Mouse (Mus musculus) embryonic facial prominence, embryonic 14.5 days (tissue): Measurements from ENCODE around the gene Plk5. TPM values are rescaled to one million over a fixed set of nuclear protein-coding genes. Genes with fewer than 3 reads are reported as not detected.

Experiments
- ATAC-seq: fragments of 200-750 bp; cut with Nextera tagmentation; 2 replicates; pipeline ENCODE4 v1.8.0; 2017; ENCODE audit warnings: low read depth, moderate number of reproducible peaks, moderate TSS enrichment
- DNase-seq: peaks from one replicate; pipeline ENCODE4 v3.0.0-alpha.2; 2015; ENCODE audit warnings: low spot score
- H3K27ac ChIP-seq: fragments of 300-500 bp; sonication (generic); replicated peaks from 2 replicates; pipeline ENCODE4 v1.5.1; 2014; ENCODE audit warnings: low read depth, mild to moderate bottlenecking, low read length, moderate library complexity
- H3K27me3 ChIP-seq: fragments of 300-500 bp; sonication (generic); replicated peaks from 2 replicates; pipeline ENCODE4 v1.6.1; 2014; ENCODE audit warnings: low read length; ENCODE audit not compliant: control insufficient read depth, insufficient read depth
- H3K36me3 ChIP-seq: fragments of 300-500 bp; sonication (generic); 2 replicates; pipeline ENCODE4 v1.6.1; 2014; ENCODE audit warnings: low read length, mixed read lengths; ENCODE audit not compliant: control insufficient read depth, insufficient read depth
- H3K4me1 ChIP-seq: fragments of 300-500 bp; sonication (generic); 2 replicates; pipeline ENCODE4 v1.6.1; 2014; ENCODE audit warnings: antibody characterized with exemption, low read length; ENCODE audit not compliant: control insufficient read depth, insufficient read depth
- H3K4me2 ChIP-seq: fragments of 300-500 bp; sonication (generic); 2 replicates; pipeline ENCODE4 v1.6.1; 2014; ENCODE audit warnings: low read depth, mild to moderate bottlenecking, low read length, moderate library complexity, mixed read lengths
- H3K4me3 ChIP-seq: fragments of 300-500 bp; sonication (generic); 2 replicates; pipeline ENCODE4 v1.5.1; 2014; ENCODE audit warnings: low read depth, mild to moderate bottlenecking, low read length
- H3K9ac ChIP-seq: fragments of 300-500 bp; sonication (generic); 2 replicates; pipeline ENCODE4 v1.6.1; 2014; ENCODE audit warnings: low read depth, mild to moderate bottlenecking, low read length, moderate library complexity, mixed read lengths
- H3K9me3 ChIP-seq: fragments of 300-500 bp; sonication (generic); 2 replicates; pipeline ENCODE4 v1.6.1; 2016; ENCODE audit warnings: low read length; ENCODE audit not compliant: control insufficient read depth
- WGBS: fragments of 180-500 bp; shearing (Covaris S2); extraction: QIAGEN DNeasy Blood & Tissue Kit; methylation state at CpG from one replicate; pipeline ENCODE4 v1.1.7; 2014; 5-methylcytosine and 5-hydroxymethylcytosine counted together
- polyA plus RNA-seq: library from polyadenylated mRNA; unstranded; fragments of >200 nt; fragmentation: Nextera tagmentation; extraction: Ambion mirVana; gene quantifications from 2 replicates; pipeline ENCODE4 v1.2.1, GENCODE M21; 2014

Plk5 gene
- polyA plus RNA-seq, 1 experiment from 2014 or later, result 0.72 TPM

- Histone ChIP-seq H3K9me3 (no peaks in the 10 kb centered on the region), H3K36me3 (peaks cover 50% of the 10 kb centered on the region), H3K4me3 (no peak overlapping the region), H3K4me1 (peaks cover 26% of the 10 kb centered on the region), H3K4me2 (peak overlapping the region; percentile 80), H3K27ac (no peak overlapping the region), H3K9ac (peak overlapping the region; percentile 68; the same call in 1 of the 2 replicates), H3K27me3 (no peaks in the 10 kb centered on the region)
- WGBS, result 82% methylated on average over 4 of the region's 4 CpGs
- no peak for ATAC-seq
- no peak for DNase-seq
Measured at GRCm38 (mm10) chr10:80400704-80401161, 44.5 kb downstream of the Plk5 start.

GRCm38 (mm10) chr10:80403044-80403692 is 46.9 kb downstream of the Plk5 start:
- no peak overlapping the region for H3K9ac ChIP-seq
- H3K27me3 ChIP-seq, result no peaks in the 10 kb centered on the region
- H3K4me2 ChIP-seq, result no peak overlapping the region
- peaks cover 33% of the 10 kb centered on the region for H3K36me3 ChIP-seq
- ATAC-seq (no peak), DNase-seq (no peak)
- 95% methylated on average over 4 of the region's 4 CpGs for WGBS
- peaks cover 18% of the 10 kb centered on the region for H3K4me1 ChIP-seq
- no peak overlapping the region for H3K4me3 ChIP-seq
- no peaks in the 10 kb centered on the region for H3K9me3 ChIP-seq
- H3K27ac ChIP-seq, result no peak overlapping the region

- H3K27me3 ChIP-seq, result no peaks in the 10 kb centered on the region
- peak overlapping the region; percentile 74 for H3K9ac ChIP-seq
- peaks cover 13% of the 10 kb centered on the region for H3K4me1 ChIP-seq
- DNase-seq (no peak), ATAC-seq (no peak)
- H3K9me3 ChIP-seq, result no peaks in the 10 kb centered on the region
- H3K4me2 ChIP-seq, result peak overlapping the region; percentile 85
- H3K4me3 ChIP-seq, result peak overlapping the region; percentile 66
- peaks cover 53% of the 10 kb centered on the region for H3K36me3 ChIP-seq
- 53% methylated on average over 10 of the region's 10 CpGs for WGBS
- H3K27ac ChIP-seq, result 0 out of 2 replicates have a peak overlapping the region, but pooled peaks have one; percentile 88
Measured at GRCm38 (mm10) chr10:80405481-80406173, 49.4 kb downstream of the Plk5 start.

- H3K4me1 ChIP-seq, result peaks cover 13% of the 10 kb centered on the region
- DNase-seq (peak; percentile 96), ATAC-seq (peak; percentile 91)
- no peaks in the 10 kb centered on the region for H3K9me3 ChIP-seq
- no peaks in the 10 kb centered on the region for H3K27me3 ChIP-seq
- peak within 1 kb of the TSS; percentile 66 for H3K4me3 ChIP-seq
- H3K9ac ChIP-seq, result peak within 1 kb of the TSS; percentile 74
- peak within 1 kb of the TSS; percentile 85 for H3K4me2 ChIP-seq
- H3K27ac ChIP-seq, result peak within 1 kb of the TSS; percentile 88
- peaks cover 57% of the 10 kb centered on the region for H3K36me3 ChIP-seq
- under 1% methylated on average over 27 of the region's 27 CpGs for WGBS
Measured at GRCm38 (mm10) chr10:80406684-80407501, 50.6 kb downstream of the Plk5 start, which contains the start of gene Uqcr11. TSS of gene Uqcr11 (minus strand) at chr10:80406830.

GRCm38 (mm10) chr10:80407924-80408323 is 51.7 kb downstream of the Plk5 start:
- no peaks in the 10 kb centered on the region for H3K27me3 ChIP-seq
- H3K36me3 ChIP-seq, result peaks cover 58% of the 10 kb centered on the region
- no peaks in the 10 kb centered on the region for H3K9me3 ChIP-seq
- 35% methylated on average over 4 of the region's 4 CpGs for WGBS
- peak overlapping the region; percentile 74; the same call in 1 of the 2 replicates for H3K9ac ChIP-seq
- no peak overlapping the region for H3K4me2 ChIP-seq
- DNase-seq (no peak), ATAC-seq (no peak)
- no peak overlapping the region for H3K4me3 ChIP-seq
- peaks cover 13% of the 10 kb centered on the region for H3K4me1 ChIP-seq
- no peak overlapping the region for H3K27ac ChIP-seq

DNA sequence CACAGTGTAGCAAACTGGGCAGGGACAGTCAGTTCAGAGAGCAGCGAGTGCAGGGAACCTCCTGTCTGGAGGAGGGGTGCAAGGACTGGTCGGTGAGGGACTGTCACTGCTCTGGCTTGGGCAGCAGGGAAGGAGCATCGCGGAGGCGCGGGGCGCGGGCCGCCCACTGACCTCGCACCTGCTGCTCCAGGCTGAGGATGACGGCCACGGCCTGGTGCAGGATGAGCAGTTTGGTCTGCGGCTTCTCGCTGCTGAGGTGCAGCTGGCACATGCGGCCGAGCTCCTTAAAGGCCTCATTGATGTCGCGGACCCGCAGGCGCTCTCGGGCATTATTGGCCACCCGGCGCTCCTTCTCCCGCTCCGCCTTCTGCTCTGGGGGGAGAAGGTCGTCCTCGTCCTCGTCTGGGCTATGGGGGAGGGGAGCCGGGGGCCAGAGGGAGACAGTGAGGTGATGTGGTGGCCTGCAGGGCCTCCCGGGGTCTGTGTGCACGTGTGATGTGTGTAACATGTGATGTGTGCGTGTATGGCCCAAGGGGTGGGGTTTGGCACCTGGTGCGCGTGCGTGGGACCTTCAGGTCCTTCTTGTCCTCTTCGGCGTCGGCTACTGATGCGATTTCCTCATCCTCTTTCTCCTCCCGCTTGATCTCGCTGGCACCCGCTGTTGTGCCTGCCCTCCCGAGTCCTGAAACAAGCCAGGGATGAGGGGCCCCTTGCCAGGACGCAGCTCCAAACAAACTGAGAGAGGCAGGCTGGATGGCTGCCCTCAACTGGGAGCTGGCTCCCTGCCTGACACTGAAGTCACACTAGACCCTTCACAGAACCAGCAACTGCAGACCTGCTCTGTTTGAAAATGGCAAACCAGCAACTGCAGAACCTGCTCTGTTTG is 56.6 kb downstream of the Plk5 start:
- Histone ChIP-seq H3K4me2 (no peak overlapping the region), H3K27me3 (no peaks in the 10 kb centered on the region), H3K27ac (no peak overlapping the region), H3K9ac (no peak overlapping the region), H3K36me3 (peaks cover 93% of the 10 kb centered on the region), H3K4me1 (no peaks in the 10 kb centered on the region), H3K4me3 (no peak overlapping the region), H3K9me3 (no peaks in the 10 kb centered on the region)
- DNase-seq (no peak), ATAC-seq (no peak)
- WGBS, result 87% methylated on average over 40 of the region's 44 CpGs
